Mouse (Mus musculus) heart, embryonic 14.5 days (tissue): Measurements from ENCODE around the gene Myo10. TPM values are rescaled to one million over a fixed set of nuclear protein-coding genes. Genes with fewer than 3 reads are reported as not detected.

Source experiments
- ATAC-seq: fragments of 200-750 bp; cut with Nextera tagmentation; 2 replicates; pipeline ENCODE4 v1.8.0; 2017; ENCODE audit warnings: low read depth, moderate TSS enrichment; ENCODE audit not compliant: insufficient number of reproducible peaks, insufficient read depth, low FRiP score
- H3K27ac ChIP-seq, 2 experiments: fragments of 200-500 bp in 1 of 2; fragments of 300-500 bp in 1 of 2; sonication (generic) in 1 of 2; replicated peaks in 1 of 2; 2 replicates each; pipeline ENCODE4 v1.5.1; 2012 to 2014; ENCODE audit warnings: low read depth in 2 of 2, low read length in 2 of 2, control low read depth in 1 of 2, mild to moderate bottlenecking in 1 of 2, mixed read lengths in 1 of 2; ENCODE audit not compliant: control insufficient read depth in 1 of 2, insufficient read depth in 1 of 2
- H3K27me3 ChIP-seq: fragments of 300-500 bp; sonication (generic); 2 replicates; pipeline ENCODE4 v1.6.1; 2014; ENCODE audit warnings: mild to moderate bottlenecking, low read length, control low read depth; ENCODE audit not compliant: control insufficient read depth, insufficient read depth
- H3K36me3 ChIP-seq: fragments of 300-500 bp; sonication (generic); 2 replicates; pipeline ENCODE4 v1.6.1; 2014; ENCODE audit warnings: mild to moderate bottlenecking, control low read depth, low read length, mixed read lengths; ENCODE audit not compliant: control insufficient read depth, insufficient read depth
- H3K4me1 ChIP-seq, 2 experiments: fragments of 200-500 bp in 1 of 2; fragments of 300-500 bp in 1 of 2; sonication (generic) in 1 of 2; 2 replicates each; pipeline ENCODE4 v1.6.1; 2012 to 2014; ENCODE audit warnings: low read length in 2 of 2, control low read depth in 1 of 2, mixed read lengths in 1 of 2; ENCODE audit not compliant: control insufficient read depth in 2 of 2, insufficient read depth in 2 of 2
- H3K4me2 ChIP-seq: fragments of 300-500 bp; sonication (generic); 2 replicates; pipeline ENCODE4 v1.6.1; 2014; ENCODE audit warnings: mild to moderate bottlenecking, low read length
- H3K4me3 ChIP-seq, 2 experiments: fragments of 200-500 bp in 1 of 2; fragments of 300-500 bp in 1 of 2; sonication (generic) in 1 of 2; 2 replicates each; pipeline ENCODE4 v1.5.1; 2012 to 2014; ENCODE audit warnings: low read length in 2 of 2, mild to moderate bottlenecking in 2 of 2, control low read depth in 1 of 2, low read depth in 1 of 2, moderate library complexity in 1 of 2; ENCODE audit not compliant: control insufficient read depth in 1 of 2, insufficient read depth in 1 of 2
- H3K9ac ChIP-seq: fragments of 300-500 bp; sonication (generic); 2 replicates; pipeline ENCODE4 v1.6.1; 2014; ENCODE audit warnings: mild to moderate bottlenecking, low read length
- H3K9me3 ChIP-seq: fragments of 300-500 bp; sonication (generic); 2 replicates; pipeline ENCODE4 v1.6.1; 2016; ENCODE audit warnings: low read length, control low read depth; ENCODE audit not compliant: control insufficient read depth
- WGBS: fragments of 180-500 bp; shearing (Covaris S2); extraction: QIAGEN DNeasy Blood & Tissue Kit; methylation state at CpG from one replicate; pipeline ENCODE4 v1.1.7; 2014; 5-methylcytosine and 5-hydroxymethylcytosine counted together
- polyA plus RNA-seq: library from polyadenylated mRNA; unstranded; fragments of >200 nt; fragmentation: Nextera tagmentation; extraction: Ambion mirVana; gene quantifications from 2 replicates; pipeline ENCODE4 v1.2.1, GENCODE M21; 2014

Myo10 gene
- polyA plus RNA-seq, 1 experiment from 2014 or later = 12.6 TPM

GRCm38 (mm10) chr15:25795496-25795895 lies 173.2 kb downstream of the Myo10 start:
- Histone ChIP-seq H3K9ac (no peak overlapping the region), H3K4me1 (no peaks in the 10 kb centered on the region), H3K36me3 (peaks cover 63% of the 10 kb centered on the region), H3K27ac (no peak overlapping the region), H3K4me2 (no peak overlapping the region), H3K9me3 (no peaks in the 10 kb centered on the region), H3K4me3 (no peak overlapping the region), H3K27me3 (no peaks in the 10 kb centered on the region)
- no peak for ATAC-seq
- 93% methylated on average over 9 of the region's 9 CpGs for WGBS

- no peaks in the 10 kb centered on the region for H3K27me3 ChIP-seq
- no peaks in the 10 kb centered on the region for H3K4me1 ChIP-seq
- no peak overlapping the region for H3K27ac ChIP-seq
- no peak overlapping the region for H3K9ac ChIP-seq
- no peaks in the 10 kb centered on the region for H3K9me3 ChIP-seq
- H3K36me3 ChIP-seq = peaks cover 71% of the 10 kb centered on the region
- no peak for ATAC-seq
- 59% methylated on average over 3 of the region's 3 CpGs for WGBS
- H3K4me3 ChIP-seq = no peak overlapping the region
- H3K4me2 ChIP-seq = no peak overlapping the region
Measured at GRCm38 (mm10) chr15:25796353-25796752, 174.0 kb downstream of the Myo10 start.

- no peak overlapping the region for H3K4me3 ChIP-seq
- no peak overlapping the region for H3K9ac ChIP-seq
- no peaks in the 10 kb centered on the region for H3K9me3 ChIP-seq
- peaks cover 80% of the 10 kb centered on the region for H3K36me3 ChIP-seq
- no peak for ATAC-seq
- no peak overlapping the region for H3K27ac ChIP-seq
- no peaks in the 10 kb centered on the region for H3K4me1 ChIP-seq
- H3K27me3 ChIP-seq = no peaks in the 10 kb centered on the region
- 87% methylated on average over 8 of the region's 8 CpGs for WGBS
- H3K4me2 ChIP-seq = no peak overlapping the region
Measured at GRCm38 (mm10) chr15:25797179-25797578, 174.9 kb downstream of the Myo10 start.

GRCm38 (mm10) chr15:25797888-25798287 lies 175.6 kb downstream of the Myo10 start:
- H3K36me3 ChIP-seq = peaks cover 82% of the 10 kb centered on the region
- 85% methylated on average over 1 of the region's 1 CpGs for WGBS
- no peak overlapping the region for H3K4me2 ChIP-seq
- ATAC-seq = no peak
- H3K4me3 ChIP-seq = no peak overlapping the region
- no peaks in the 10 kb centered on the region for H3K4me1 ChIP-seq
- no peaks in the 10 kb centered on the region for H3K27me3 ChIP-seq
- H3K27ac ChIP-seq = no peak overlapping the region
- no peak overlapping the region for H3K9ac ChIP-seq
- no peaks in the 10 kb centered on the region for H3K9me3 ChIP-seq

- ATAC-seq = no peak
- no peaks in the 10 kb centered on the region for H3K27me3 ChIP-seq
- H3K4me3 ChIP-seq = no peak overlapping the region
- no peak overlapping the region for H3K27ac ChIP-seq
- 86% methylated on average over 5 of the region's 5 CpGs for WGBS
- H3K9ac ChIP-seq = no peak overlapping the region
- no peaks in the 10 kb centered on the region for H3K4me1 ChIP-seq
- H3K36me3 ChIP-seq = peaks cover 91% of the 10 kb centered on the region
- no peak overlapping the region for H3K4me2 ChIP-seq
- H3K9me3 ChIP-seq = no peaks in the 10 kb centered on the region
Measured at GRCm38 (mm10) chr15:25801726-25802125, 179.4 kb downstream of the Myo10 start.

GRCm38 (mm10) chr15:25802194-25802593 lies 179.9 kb downstream of the Myo10 start:
- Histone ChIP-seq H3K27me3 (no peaks in the 10 kb centered on the region), H3K4me1 (no peaks in the 10 kb centered on the region), H3K9me3 (no peaks in the 10 kb centered on the region), H3K27ac (no peak overlapping the region), H3K36me3 (peaks cover 94% of the 10 kb centered on the region), H3K4me2 (no peak overlapping the region), H3K9ac (no peak overlapping the region), H3K4me3 (no peak overlapping the region)
- ATAC-seq = no peak
- 74% methylated on average over 8 of the region's 8 CpGs for WGBS

- Histone ChIP-seq H3K4me3 (no peak overlapping the region), H3K9me3 (no peaks in the 10 kb centered on the region), H3K36me3 (peaks cover 95% of the 10 kb centered on the region), H3K27me3 (no peaks in the 10 kb centered on the region), H3K4me1 (no peaks in the 10 kb centered on the region), H3K4me2 (no peak overlapping the region), H3K9ac (no peak overlapping the region), H3K27ac (no peak overlapping the region)
- 92% methylated on average over 15 of the region's 15 CpGs for WGBS
- ATAC-seq = no peak
Measured at GRCm38 (mm10) chr15:25803111-25803510, 180.8 kb downstream of the Myo10 start.

GRCm38 (mm10) chr15:25805336-25806110 lies 183.2 kb downstream of the Myo10 start:
- Histone ChIP-seq H3K4me2 (no peak overlapping the region), H3K4me1 (peaks cover 0 to 7% of the 10 kb centered on the region in 2 experiments; a peak in 1 of 4 replicates), H3K9me3 (no peaks in the 10 kb centered on the region), H3K27me3 (no peaks in the 10 kb centered on the region), H3K27ac (no peak overlapping the region), H3K36me3 (peaks cover 94% of the 10 kb centered on the region), H3K4me3 (no peak overlapping the region), H3K9ac (no peak overlapping the region)
- WGBS = 77% methylated on average over 21 of the region's 21 CpGs
- no peak for ATAC-seq
